Mouse (Mus musculus): ENCODE measurements around the gene Cct7. TPM values are rescaled to one million over a fixed set of nuclear protein-coding genes. Genes with fewer than 3 reads are reported as not detected.

Cct7 gene
- polyA plus RNA-seq (2015; fragmentation: Illumina TruSeq; extraction: RNeasy Lipid Tissue Mini Kit (QIAGEN cat#74804); ENCODE audit: insufficient read depth, low replicate concordance), result 142 TPM

GRCm38 (mm10) chr6:85450697-85451663 is at the start of gene Cct7:
Cct7 (plus strand) TSS chr6:85451514.

GRCm38 (mm10) chr6:85423836-85424379 is 27.4 kb upstream of the Cct7 start, which contains the start of gene Noto:
Noto (plus strand) TSS chr6:85423886.

DNA sequence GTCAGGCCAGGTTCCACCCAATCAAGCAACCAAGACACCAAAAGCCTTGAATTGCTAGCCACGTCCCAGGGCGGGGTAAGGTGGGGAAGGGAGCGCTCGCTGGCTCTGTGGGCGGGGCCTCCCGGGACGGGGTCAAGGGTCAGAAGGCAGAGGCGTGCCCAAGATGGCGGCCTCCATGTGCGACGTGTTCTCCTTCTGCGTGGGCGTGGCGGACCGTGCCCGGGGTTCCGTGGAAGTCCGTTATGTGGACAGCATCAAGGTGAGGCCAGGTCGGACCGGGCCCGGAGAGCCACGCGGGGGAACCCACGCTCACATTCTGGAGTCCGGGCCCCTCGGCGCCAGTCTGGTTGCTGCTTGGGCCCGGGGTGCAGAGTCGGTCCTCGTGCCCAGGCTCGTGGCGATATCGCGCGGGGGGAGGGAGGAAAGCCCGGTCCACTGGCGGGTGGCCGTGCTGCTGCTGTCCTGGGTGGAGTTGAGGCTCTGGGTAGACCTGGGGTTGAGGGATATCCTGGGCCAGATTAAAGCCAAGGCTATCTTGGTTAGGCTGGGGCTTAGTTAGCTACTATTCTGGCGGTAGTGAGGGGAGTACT is 19.4 kb upstream of the Cct7 start, which contains the start of gene Smyd5:
Smyd5 (plus strand) TSS at position 148 of the 590 bp plus-strand sequence.

GRCm38 (mm10) chr6:85451664-85452410 is 523 bp downstream of the Cct7 start, which contains the start of gene Pradc1:
Pradc1 (minus strand) TSS chr6:85451970.

GRCm38 (mm10) chr6:85502911-85503250 is 51.6 kb downstream of the Cct7 start, which contains the start of gene Fbxo41:
Fbxo41 (minus strand) TSS chr6:85502994.

GRCm38 (mm10) chr6:85513531-85513910 is 62.2 kb downstream of the Cct7 start, which contains the start of gene Egr4:
Egr4 (minus strand) TSS chr6:85513589.

Other genes starting within 250 kb of the Cct7 start
- 4.7 TPM for gene Sfxn5, start 118.1 kb upstream of the Cct7 start, polyA plus RNA-seq (2015; fragmentation: Illumina TruSeq; extraction: RNeasy Lipid Tissue Mini Kit (QIAGEN cat#74804); ENCODE audit: insufficient read depth, low replicate concordance)
- 6.2 TPM for gene Rab11fip5, start 76.9 kb upstream of the Cct7 start, polyA plus RNA-seq (2015; fragmentation: Illumina TruSeq; extraction: RNeasy Lipid Tissue Mini Kit (QIAGEN cat#74804); ENCODE audit: insufficient read depth, low replicate concordance)
- gene Noto, start 27.6 kb upstream of the Cct7 start, polyA plus RNA-seq (2015; fragmentation: Illumina TruSeq; extraction: RNeasy Lipid Tissue Mini Kit (QIAGEN cat#74804); ENCODE audit: insufficient read depth, low replicate concordance), result not detected
- 29.0 TPM for gene Smyd5, start 19.5 kb upstream of the Cct7 start, polyA plus RNA-seq (2015; fragmentation: Illumina TruSeq; extraction: RNeasy Lipid Tissue Mini Kit (QIAGEN cat#74804); ENCODE audit: insufficient read depth, low replicate concordance)
- gene Pradc1, start 456 bp downstream of the Cct7 start, polyA plus RNA-seq (2015; fragmentation: Illumina TruSeq; extraction: RNeasy Lipid Tissue Mini Kit (QIAGEN cat#74804); ENCODE audit: insufficient read depth, low replicate concordance), result 13.9 TPM
- not detected for gene Fbxo41, start 51.5 kb downstream of the Cct7 start, polyA plus RNA-seq (2015; fragmentation: Illumina TruSeq; extraction: RNeasy Lipid Tissue Mini Kit (QIAGEN cat#74804); ENCODE audit: insufficient read depth, low replicate concordance)
- gene Egr4, start 62.1 kb downstream of the Cct7 start, polyA plus RNA-seq (2015; fragmentation: Illumina TruSeq; extraction: RNeasy Lipid Tissue Mini Kit (QIAGEN cat#74804); ENCODE audit: insufficient read depth, low replicate concordance), result not detected
- 4.6 TPM for gene Alms1, start 136.0 kb downstream of the Cct7 start, polyA plus RNA-seq (2015; fragmentation: Illumina TruSeq; extraction: RNeasy Lipid Tissue Mini Kit (QIAGEN cat#74804); ENCODE audit: insufficient read depth, low replicate concordance)